Mouse (Mus musculus) thymus, adult 2 months (tissue): ENCODE results near the gene Nrarp. TPM values are rescaled to one million over a fixed set of nuclear protein-coding genes. Genes with fewer than 3 reads are reported as not detected.

Experiments used
- DNase-seq: peaks from one replicate; pipeline ENCODE4 v3.0.0; 2021
- H3K27ac ChIP-seq: fragments of 200-500 bp; 2 replicates; pipeline ENCODE4 v1.5.1; 2012; ENCODE audit warnings: low read length, control low read depth; ENCODE audit not compliant: control insufficient read depth, insufficient read depth
- H3K27me3 ChIP-seq: fragments of 200-500 bp; 2 replicates; pipeline ENCODE4 v1.6.1; 2012; ENCODE audit warnings: mild to moderate bottlenecking, low read length, moderate library complexity, mixed read lengths; ENCODE audit not compliant: control insufficient read depth, insufficient read depth
- H3K36me3 ChIP-seq: fragments of 200-500 bp; 2 replicates; pipeline ENCODE4 v1.6.1; 2012; ENCODE audit warnings: mild to moderate bottlenecking, low read length, moderate library complexity; ENCODE audit not compliant: control insufficient read depth, insufficient read depth
- H3K4me1 ChIP-seq: fragments of 200-500 bp; replicated peaks from 2 replicates; pipeline ENCODE4 v1.6.1; 2012; ENCODE audit warnings: low read length; ENCODE audit not compliant: control insufficient read depth, insufficient read depth
- H3K4me3 ChIP-seq: fragments of 200-500 bp; 2 replicates; pipeline ENCODE4 v1.5.1; 2012; ENCODE audit warnings: mild to moderate bottlenecking, low read length, control low read depth, moderate library complexity; ENCODE audit not compliant: control insufficient read depth, insufficient read depth
- CTCF ChIP-seq: fragments of 200-500 bp; IDR thresholded peaks from 2 replicates; pipeline ENCODE4 v1.5.1; 2012; ENCODE audit warnings: mild to moderate bottlenecking, control low read depth, low read length, moderate library complexity, borderline replicate concordance; ENCODE audit not compliant: control insufficient read depth, poor library complexity, insufficient read depth; ENCODE audit errors: extremely low read depth
- POLR2A ChIP-seq: fragments of 200-500 bp; IDR thresholded peaks from 2 replicates; pipeline ENCODE4 v1.6.1; 2012; ENCODE audit warnings: mild to moderate bottlenecking, low read length, control low read depth, moderate library complexity; ENCODE audit not compliant: control insufficient read depth, poor library complexity, insufficient read depth; ENCODE audit errors: extremely low read depth
- WGBS: fragments of 180-500 bp; shearing (Covaris S2); methylation state at CpG from one replicate; pipeline ENCODE4 v1.1.7; 2018; 5-methylcytosine and 5-hydroxymethylcytosine counted together
- polyA plus RNA-seq: library from polyadenylated mRNA; depleted of rRNA; stranded (reverse); fragments of >200 nt; gene quantifications from 2 replicates; pipeline ENCODE4 v1.2.3, GENCODE M21; 2012

Gene Nrarp
- polyA plus RNA-seq, 1 experiment = 13.7 TPM

DNA sequence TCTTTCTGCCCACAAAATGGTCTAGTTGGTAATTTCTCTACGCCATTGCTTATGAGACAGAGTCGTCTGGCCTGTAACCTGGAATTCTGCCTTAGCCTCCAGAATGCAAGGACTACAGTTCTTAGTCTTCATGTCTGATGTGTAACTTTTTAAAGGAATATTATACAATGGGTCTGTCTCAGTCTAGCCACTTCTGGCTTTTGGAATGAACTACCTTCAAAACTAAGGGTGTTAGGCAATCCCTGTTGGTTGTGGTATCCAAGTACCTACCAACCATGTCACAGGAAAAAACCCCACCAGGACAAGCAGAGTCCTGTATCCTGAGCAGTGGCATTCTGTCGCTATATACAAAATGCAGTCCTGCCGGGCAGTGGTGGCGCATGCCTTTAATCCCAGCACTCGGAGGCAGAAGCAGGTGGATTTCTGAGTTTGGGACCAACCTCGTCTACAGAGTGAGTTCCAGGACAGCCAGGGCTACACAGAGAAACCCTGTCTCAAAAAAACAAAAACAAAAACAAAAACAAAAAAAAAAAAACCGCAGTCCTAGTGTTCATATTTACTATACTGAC, 45.3 kb downstream of the Nrarp start:
- DNase-seq = no peak
- Histone ChIP-seq H3K27me3 (no peaks in the 10 kb centered on the region), H3K36me3 (0 out of 2 replicates have a peak, but pooled peaks cover 3% of the 10 kb centered on the region), H3K4me3 (no peak overlapping the region), H3K4me1 (peaks cover 14% of the 10 kb centered on the region), H3K27ac (no peak overlapping the region; the same call in 1 of the 2 replicates)
- no peak for TF ChIP-seq CTCF
- TF ChIP-seq POLR2A = no peak
- 93% methylated on average over 8 of the region's 8 CpGs for WGBS

- TF ChIP-seq POLR2A (no peak), CTCF (no peak)
These were observed 46.3 kb downstream of the Nrarp start for GRCm38 (mm10) chr2:25226864-25227263.

GRCm38 (mm10) chr2:25227406-25227805, 46.8 kb downstream of the Nrarp start:
- no peak for DNase-seq
- H3K4me3 ChIP-seq = no peak overlapping the region
- TF ChIP-seq CTCF (no peak), POLR2A (no peak)
- peaks cover 14% of the 10 kb centered on the region for H3K4me1 ChIP-seq
- H3K27me3 ChIP-seq = no peaks in the 10 kb centered on the region
- no peak overlapping the region for H3K27ac ChIP-seq
- 97% methylated on average over 4 of the region's 4 CpGs for WGBS
- H3K36me3 ChIP-seq = no peaks in the 10 kb centered on the region

More at GRCm38 (mm10) chr2:25226864-25227263, 46.3 kb downstream of the Nrarp start:
- no peaks in the 10 kb centered on the region for H3K27me3 ChIP-seq
- H3K36me3 ChIP-seq = 0 out of 2 replicates have a peak, but pooled peaks cover under 1% of the 10 kb centered on the region
- peaks cover 14% of the 10 kb centered on the region for H3K4me1 ChIP-seq
- H3K4me3 ChIP-seq = no peak overlapping the region
- 90% methylated on average over 5 of the region's 5 CpGs for WGBS
- no peak for DNase-seq
- H3K27ac ChIP-seq = no peak overlapping the region

GRCm38 (mm10) chr2:25228431-25228889, 47.9 kb downstream of the Nrarp start:
- no peaks in the 10 kb centered on the region; the same call in 1 of the 2 replicates for H3K27me3 ChIP-seq

GRCm38 (mm10) chr2:25228995-25229530, 48.5 kb downstream of the Nrarp start:
- WGBS = 88% methylated on average over 6 of the region's 6 CpGs
- Histone ChIP-seq H3K4me1 (peaks cover 5% of the 10 kb centered on the region), H3K4me3 (no peak overlapping the region), H3K27me3 (no peaks in the 10 kb centered on the region; the same call in 1 of the 2 replicates), H3K27ac (no peak overlapping the region), H3K36me3 (no peaks in the 10 kb centered on the region)
- TF ChIP-seq POLR2A = no peak
- no peak for TF ChIP-seq CTCF
- DNase-seq = no peak

More at GRCm38 (mm10) chr2:25228431-25228889, 47.9 kb downstream of the Nrarp start:
- H3K4me1 ChIP-seq = peaks cover 9% of the 10 kb centered on the region
- peak overlapping the region; percentile 37 for H3K4me3 ChIP-seq
- WGBS = 2% methylated on average over 7 of the region's 7 CpGs
- DNase-seq = peak; percentile 86
- H3K36me3 ChIP-seq = no peaks in the 10 kb centered on the region
- H3K27ac ChIP-seq = peak overlapping the region; percentile 61
- TF ChIP-seq CTCF = peak; percentile 84; the same call in 1 of the 2 replicates
- TF ChIP-seq POLR2A = no peak

- TF ChIP-seq POLR2A (no peak), CTCF (no peak)
- DNase-seq = no peak
- H3K27me3 ChIP-seq = no peaks in the 10 kb centered on the region; the same call in 1 of the 2 replicates
- no peak overlapping the region for H3K27ac ChIP-seq
- no peak overlapping the region for H3K4me3 ChIP-seq
- H3K36me3 ChIP-seq = no peaks in the 10 kb centered on the region
- H3K4me1 ChIP-seq = peaks cover 5% of the 10 kb centered on the region
- WGBS = 95% methylated on average over 5 of the region's 5 CpGs
These were observed 49.0 kb downstream of the Nrarp start for GRCm38 (mm10) chr2:25229582-25229981.
